Mouse (Mus musculus): ENCODE measurements at regions not wholly inside any gene's neighbourhood (a gene's known extent, or its start where the extent isn't known, plus 50 kb on each side); places are given as distances from the start of the nearest gene placed in this dataset.

DNA sequence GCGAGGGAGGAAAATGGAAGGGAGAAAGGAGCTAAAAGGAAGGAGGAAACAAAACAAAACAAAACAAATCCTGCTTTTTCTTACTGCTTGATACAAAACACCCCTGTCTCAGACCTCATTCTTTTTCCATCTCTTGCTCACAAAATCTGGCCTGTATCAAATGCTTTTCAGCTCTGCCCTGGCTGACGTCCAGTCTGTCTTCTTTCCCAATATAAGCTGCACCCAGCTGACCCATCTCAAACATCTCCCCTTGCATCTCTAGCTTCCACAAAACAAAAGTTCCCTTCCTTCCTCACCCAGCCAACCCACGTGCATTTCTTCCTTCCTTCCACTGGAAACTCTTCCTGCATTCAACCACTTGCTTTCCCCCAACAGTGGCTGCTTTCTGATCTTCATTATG lies 183.1 kb upstream of the Usp25 start:
- DNase-seq (ENCODE audit: low spot score): no peak

DNA sequence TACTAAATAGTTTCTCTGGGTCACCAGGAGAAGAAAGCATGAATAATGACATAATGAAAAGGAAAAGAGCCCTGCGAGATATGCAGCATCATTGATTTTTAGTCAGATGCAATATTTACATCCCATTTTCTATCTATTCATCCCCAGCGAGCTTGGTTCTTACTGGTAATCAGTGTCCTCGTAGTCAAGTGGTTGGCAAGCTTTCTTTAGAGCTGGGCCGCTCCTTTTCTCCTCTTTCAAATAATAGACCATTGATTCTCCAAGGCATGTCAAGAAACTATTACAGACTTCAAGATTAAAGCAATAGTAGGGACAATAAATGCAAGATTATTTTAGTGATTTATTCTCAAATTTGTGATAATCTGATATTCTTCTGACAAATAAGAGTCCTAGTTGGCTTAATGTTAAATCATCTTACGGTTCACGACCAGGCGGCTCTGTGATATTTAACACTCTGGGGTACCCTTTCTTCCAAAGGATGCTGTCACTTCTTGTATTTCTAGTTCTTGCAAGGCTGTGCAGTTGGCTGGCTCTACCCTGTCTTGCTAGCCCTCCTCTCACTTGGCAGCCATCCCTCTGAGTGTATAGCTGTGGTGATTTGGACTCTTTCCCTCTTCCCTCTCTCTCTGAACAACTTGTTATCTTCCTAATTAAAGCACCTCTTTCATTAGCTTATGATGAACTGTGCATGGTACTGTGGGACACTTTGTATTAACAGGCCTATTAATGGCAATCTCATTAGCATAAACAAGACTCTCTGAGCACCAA lies 185.6 kb upstream of the Usp25 start:
- DNase-seq (ENCODE audit: low spot score): no peak

DNA sequence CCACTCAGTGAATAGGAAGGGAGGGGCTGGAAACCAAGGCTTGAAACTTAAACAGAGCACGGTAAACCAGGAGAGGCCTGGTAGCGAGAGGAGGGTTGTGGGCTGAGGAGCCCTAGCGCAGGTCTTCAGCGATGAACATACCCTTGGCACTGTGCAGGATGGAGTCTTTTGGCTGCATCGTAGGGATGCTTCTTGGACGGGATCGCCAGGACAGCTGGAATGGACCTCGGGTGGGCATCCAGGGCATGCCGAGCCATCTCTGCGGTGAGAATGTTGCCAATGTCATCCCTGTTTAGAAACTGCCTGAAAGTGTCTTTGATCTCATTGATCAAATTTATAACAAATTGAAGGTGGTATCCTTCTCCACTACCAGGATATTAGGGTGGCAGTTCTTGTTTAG lies 192.2 kb upstream of the Usp25 start:
- no peak for DNase-seq (ENCODE audit: low spot score)

DNA sequence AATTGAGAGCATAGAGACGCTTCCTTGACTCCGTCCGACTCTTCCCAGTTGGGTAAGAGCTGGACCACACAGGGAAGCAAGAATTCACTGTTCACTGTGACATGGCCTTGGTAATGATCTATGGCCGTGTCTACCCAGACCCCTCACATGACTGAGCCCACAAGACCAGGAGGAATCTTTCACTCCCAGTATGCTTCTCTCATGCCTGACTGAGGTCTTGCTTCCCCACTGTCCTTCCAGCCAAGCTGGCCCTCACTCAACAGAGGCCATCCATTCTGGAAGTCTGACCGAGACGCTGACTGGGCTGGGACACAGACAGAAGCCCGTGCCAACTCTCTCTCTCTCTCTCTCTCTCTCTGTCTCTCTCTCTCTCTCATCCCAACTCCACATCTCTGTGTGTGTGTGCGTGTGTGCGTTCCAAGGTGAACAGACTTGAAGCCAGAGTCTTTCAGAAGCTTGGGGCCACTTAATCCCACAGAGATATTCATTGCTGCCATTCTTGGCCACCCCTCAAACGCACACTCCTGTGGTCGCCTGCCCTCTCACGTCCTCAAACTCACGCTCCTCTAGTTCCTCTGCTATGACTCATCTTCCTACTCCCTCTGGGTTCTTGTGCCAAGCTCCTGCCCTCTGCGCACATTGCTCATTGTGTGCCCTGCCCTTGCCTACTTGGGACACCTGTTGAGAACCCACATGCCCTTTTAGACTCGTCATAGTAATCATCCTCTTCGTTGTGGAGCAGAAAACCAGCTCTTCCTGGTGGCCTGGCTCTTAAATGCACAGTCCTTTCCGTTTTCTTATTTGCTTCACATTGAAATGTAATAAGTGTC lies 197.2 kb upstream of the Usp25 start:
- DNase-seq (ENCODE audit: low spot score): no peak

DNA sequence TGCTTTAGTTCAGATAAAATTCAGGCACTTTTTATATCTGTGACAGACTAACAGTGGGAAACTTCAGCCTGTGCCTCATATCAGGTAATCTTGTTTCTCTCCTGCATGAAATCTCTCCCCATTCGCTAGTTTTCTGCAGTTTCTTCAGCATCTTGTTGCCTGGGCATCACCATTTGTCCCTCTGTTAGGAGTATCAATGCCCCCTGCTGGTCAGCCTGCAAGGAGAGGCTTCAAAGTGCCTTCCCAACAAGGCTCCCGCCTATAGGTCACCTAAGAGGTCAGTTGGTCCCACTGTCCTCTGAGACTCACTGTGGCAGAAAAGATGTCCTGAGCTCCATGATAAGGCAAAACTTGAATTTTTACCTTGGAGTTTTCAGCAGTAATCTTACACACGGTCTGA lies 209.8 kb upstream of the Usp25 start:
- DNase-seq (ENCODE audit: low spot score): peak; percentile 81

DNA sequence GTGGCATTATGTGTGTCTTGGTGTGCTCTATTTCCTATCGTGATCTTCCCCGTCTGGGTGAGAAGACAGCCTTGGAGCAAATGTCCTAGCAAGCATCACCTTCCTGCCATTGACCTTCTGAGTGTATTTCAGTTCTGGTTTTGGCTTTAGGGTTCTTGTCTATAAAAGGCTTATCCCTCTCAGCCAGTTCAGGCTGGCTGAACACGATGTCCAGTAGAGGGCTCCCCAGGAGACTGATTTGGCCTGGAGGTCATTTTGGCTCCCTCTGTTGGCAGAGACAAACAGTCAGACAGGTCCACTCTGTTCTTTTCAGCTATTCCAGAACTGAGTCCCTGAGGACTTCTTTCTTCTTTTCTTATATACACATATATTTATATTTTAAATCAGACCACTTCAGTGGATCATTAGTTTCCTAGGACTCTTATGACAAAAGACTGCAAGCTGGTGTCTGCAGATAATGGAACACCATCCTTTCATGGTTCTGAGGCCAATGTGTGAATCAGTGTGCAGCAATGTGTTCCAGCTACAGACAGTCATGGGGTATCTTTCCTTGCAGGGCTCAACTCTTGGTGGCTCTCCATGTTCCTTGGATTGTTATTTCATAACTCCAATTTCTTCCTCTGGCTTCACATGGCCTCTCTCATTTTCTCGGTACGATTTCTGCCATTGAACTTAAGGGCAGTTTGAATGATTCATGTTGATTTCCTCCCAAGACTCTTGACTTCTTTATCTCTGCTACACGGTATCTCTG lies 226.9 kb upstream of the Usp25 start:
- peak; percentile 61 for DNase-seq (ENCODE audit: low spot score)

DNA sequence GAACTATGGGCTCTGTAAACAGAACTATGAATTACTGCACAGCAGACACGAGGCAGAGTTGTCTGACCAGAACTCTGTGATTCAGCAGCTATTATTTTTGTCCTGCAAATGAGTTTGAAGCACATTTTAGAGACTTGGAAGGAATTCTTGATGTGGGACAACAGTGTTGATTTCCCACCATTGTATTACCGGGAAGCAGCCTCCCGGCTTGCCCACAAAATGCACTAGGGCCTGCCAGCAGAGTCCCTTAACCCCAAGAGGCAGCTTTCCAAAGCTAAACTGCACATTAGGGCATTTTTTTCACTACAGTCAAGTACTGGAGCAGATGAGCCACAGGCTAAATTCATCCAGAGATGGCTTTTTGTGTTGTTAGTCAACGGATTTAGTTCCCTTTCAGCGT lies 230.8 kb upstream of the Usp25 start:
- DNase-seq (ENCODE audit: low spot score): no peak

DNA sequence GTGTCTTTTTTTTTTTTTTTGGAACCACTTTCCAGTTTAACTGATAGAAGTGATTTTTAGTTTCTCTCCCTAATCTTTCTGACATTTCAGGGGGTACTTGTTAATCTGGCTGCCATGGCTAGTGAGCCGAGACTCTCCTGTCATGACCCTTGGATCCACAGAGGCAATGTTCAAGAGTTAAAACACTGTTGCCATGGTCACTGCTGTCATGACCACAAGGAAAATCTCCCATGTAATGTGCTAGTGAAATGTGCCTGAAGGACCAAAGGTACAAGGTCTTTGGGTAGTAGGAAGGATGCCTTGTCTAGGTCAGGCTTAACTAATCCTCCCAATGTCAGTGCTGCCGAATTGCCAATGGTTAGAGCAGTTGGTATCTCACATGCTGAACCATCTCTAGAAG lies 237.7 kb upstream of the Usp25 start:
- peak; percentile 47 for DNase-seq (ENCODE audit: low spot score)

DNA sequence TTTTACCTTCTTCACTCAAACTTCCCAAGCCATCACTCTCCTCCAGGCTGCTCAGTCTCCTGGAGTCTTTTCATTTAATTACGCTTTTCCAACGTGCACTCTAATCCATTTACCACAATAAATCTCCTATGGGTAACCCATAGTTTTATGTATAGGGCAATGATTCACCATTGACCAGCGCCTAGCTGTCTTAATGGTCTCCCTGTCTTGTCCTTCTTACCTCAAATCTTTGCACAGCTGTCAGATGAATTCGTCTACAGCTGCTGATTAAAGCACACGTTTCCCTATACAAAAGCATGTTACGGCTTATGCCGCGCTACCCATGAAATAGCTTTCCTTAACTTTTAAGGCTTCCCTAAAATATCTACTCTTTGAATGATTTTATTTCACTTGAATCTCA lies 239.5 kb upstream of the Usp25 start:
- no peak for DNase-seq (ENCODE audit: low spot score)

DNA sequence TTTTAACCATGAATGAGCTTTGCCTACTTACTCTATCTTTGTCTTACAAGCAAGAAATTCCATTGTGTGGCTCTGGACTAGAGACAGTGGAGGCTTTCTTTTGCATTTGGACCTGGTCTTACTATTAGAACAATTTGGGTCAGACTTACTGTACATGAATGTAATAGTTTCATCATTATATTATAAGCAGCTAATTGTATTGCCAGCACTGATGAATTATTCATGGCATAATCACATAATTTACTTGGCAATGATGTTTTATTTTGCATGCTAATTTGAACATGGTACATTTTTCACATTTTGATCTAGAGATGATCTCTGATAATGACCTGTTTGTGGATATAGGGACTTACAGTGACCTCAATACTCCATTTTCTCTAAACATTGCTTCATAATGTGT lies 240.0 kb upstream of the Usp25 start:
- no peak for DNase-seq (ENCODE audit: low spot score)

DNA sequence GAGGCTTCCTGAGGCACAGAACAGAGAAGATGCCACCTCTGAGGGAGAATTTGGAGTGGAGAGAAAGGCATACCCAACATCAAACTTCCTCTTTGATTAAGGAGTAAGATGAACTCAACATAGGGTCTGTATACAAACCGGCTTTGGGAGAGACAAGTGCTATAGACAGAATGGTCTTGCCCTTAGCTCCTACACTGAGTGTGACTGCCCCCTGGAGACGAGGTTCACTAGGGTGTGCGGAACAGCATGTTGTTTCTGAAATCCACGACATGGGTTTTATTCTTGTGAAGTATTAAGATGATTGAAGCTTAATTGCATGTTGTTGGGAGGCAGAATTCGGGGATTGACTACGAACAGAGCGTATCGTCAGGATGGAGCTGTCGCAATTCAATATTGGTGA lies 244.9 kb upstream of the Usp25 start:
- peak; percentile 30 for DNase-seq (ENCODE audit: low spot score)

DNA sequence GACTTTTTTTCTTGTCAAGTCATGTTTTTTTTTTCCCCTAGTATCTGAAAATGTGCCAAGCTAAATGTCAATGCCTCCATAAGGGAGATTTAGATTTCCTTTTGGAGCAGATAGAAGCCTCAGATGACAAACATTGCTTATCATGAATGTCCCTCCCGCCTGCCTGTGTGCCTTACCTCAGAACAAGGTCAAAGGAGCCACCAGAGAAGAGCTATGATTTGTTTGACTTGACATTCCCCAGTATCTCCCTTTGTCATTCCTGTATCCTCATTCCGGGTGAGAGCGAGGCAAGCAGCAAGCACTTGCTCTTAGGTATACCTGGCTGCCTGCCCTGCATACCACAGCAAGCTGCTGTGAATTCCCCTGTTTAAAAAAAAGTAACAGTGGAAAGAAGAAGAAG lies 246.9 kb upstream of the Usp25 start:
- no peak for DNase-seq (ENCODE audit: low spot score)

DNA sequence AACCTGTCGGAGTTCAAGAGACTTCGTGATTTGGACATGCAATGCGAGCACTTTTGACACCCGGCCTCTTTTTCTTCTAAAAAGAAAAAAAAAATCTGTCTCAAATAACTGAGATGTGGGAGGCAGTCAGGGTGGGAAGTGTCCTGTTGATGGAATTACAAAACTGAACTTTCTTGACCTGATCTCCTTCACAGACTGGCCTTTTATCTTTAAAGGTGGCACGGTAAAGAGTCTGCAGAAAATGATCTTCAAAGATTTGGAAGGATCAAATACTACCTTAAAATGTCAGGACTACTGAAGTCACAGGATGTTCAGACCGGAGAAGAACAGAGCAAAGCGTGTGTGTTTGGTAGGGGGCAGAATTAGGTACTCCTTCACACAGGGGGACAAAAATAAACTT lies 248.0 kb upstream of the Usp25 start:
- DNase-seq (ENCODE audit: low spot score): peak; percentile 71

DNA sequence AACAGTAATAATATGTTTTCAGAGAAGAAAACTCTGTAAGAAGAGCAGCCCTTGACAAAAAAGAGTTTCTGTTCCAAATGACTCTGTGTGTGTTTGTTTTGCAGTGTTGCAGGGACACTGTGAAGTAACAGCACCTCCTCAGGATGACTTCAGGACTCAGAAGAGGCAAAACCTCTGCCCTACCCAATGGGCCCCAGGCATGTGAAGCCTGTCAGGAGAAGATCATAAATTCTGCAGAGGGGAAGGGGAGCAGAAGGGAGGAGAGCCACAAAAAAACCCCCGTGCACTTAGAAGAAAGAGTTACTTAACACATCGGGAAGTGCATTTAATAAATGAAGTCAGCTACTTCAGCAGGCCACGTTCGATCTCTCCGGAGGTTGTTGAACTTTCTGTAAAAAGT lies 248.5 kb upstream of the Usp25 start:
- DNase-seq (ENCODE audit: low spot score): peak; percentile 44

DNA sequence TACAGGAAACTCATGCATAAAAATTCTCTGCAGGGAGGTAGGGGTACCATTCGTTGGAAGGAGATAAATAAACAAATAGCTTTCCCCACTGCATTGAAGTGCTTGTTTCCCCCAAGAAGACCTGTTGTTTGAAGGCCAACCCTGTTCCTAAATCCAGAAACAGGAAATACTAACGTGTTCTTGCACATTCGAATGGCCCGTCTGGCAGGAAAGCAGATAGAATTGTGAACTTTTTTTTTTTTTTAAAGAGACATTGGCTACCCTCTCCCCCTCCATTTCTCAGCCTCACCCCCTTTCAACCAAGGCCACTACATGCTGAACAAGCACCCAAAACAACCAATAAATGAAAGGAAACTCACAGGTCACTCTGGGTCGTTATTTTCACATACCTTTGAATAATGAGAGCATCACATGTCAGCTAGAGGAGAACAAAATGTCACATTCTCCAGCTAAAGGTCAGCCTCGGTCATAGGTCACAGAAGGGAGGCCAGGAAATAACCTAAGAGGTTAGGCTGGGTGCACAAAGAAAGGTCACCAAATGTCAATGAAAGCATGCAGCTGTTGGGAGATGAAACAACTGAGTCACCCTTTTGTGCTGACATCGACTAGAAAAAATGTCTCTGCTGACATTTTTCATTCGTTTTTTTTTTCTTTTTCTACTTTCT lies 250.8 kb upstream of the Usp25 start:
- DNase-seq (ENCODE audit: low spot score): peak; percentile 94

DNA sequence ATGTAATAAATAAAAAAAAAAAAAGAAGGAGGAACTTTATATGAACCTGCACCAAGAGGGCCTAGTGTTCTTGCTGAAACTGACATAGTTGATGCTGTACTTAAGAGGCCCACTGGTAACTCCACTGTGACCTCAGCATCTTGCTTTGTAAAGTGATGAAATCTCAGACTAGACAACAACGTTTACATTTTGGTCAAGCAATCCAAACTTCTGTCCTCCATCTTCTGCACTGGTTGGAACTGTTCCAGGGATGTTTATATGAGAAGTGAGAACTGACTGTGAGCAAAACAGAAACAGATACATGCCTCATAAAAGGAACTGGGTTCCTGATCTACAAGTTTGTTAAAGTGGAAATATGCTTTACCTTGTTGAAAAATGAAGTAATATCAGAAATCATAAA lies 251.7 kb upstream of the Usp25 start:
- no peak for DNase-seq (ENCODE audit: low spot score)

DNA sequence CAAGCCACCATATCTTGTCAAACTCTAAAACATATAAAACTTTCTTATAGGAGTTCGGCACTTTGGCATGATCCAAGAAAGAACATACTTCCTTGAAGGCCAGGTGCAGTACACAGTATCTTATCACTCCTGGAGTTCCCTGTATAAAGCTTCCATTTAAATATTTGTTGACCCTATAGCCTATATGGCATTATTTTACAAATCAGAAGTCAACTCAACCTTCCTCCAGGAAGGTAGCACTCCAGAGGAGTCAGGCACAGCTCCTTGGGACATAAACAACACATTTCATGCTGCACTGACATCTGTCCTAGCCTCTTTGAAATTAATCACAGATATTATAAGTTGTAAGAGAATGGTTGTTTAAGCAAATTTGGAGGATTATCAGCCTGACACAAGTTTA lies 252.5 kb upstream of the Usp25 start:
- no peak for DNase-seq (ENCODE audit: low spot score)

DNA sequence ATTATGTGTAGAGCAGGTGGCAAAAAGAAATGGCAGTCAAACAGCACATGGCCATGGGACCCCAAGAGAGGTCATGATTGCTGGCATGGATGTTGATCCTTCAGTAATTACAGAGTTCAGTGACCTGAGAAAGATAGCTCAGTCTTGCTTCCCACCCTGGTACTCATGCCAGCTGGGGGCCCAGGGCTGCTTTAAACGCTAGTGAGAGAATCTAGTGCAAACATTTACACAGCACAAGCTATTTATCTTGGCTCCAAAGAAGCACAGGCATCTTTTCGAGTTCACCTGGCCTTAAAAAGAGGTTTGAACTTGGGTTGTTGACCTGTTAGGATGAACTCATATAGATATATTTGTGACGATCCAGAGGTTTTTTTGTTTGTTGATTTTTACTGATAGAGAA lies 258.6 kb upstream of the Usp25 start:
- DNase-seq (ENCODE audit: low spot score): no peak

DNA sequence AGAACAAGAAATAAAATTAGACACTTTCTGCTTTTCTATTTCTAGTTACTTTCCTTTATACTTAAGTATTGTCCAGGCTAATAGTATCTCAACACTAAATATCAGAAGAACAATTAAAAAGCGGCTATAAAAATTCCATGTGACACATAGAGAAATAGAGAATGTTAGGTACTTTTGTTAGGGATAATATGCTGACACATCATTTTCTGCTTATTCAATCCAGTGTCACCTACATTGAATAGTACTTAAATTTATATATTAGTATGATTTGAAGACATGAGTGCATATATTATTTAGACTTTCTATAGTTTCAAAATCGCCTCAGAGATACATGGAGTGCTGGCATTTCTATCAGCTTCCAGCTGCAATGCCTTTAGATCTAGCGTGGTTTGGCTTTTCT lies 267.1 kb upstream of the Usp25 start:
- DNase-seq (ENCODE audit: low spot score): no peak

DNA sequence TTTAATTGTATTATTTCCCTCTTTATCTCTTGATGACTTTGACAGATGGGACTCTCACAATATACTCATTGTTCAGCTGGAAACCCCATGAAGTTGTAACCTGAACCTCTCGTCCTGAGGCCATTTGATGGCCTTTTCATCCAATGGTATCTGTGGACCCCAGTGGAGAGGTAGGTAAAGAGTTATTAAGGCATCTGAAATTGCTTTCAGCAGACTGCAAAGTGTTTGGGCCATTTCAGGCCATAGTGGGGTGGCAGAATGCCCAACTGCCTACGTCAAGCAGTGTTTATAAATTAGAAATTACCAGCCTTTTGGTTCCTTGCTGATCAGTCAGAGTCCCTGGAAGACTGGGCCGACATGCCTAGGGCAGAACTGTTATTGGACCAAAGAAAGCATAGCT lies 272.4 kb upstream of the Usp25 start:
- DNase-seq (ENCODE audit: low spot score): peak; percentile 62

DNA sequence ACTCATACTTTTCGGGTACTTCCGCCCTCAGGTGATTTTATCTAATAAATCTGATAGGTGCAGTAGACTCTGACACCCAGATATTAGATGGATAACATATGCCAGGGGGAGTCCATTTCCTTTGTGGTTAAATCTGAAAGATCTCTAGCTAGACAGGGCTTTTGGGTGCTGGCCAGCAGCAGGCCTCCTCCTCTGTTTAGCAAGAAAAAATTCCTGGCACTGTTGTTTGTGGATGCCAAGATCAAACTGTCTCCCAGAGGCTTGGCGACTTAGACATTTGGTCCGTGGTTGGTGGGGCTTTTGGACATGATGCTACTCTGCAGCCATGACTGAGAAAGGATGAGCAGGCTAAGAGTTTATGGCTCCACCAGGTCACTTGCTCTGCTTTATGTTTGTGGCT lies 287.5 kb upstream of the Usp25 start:
- DNase-seq (ENCODE audit: low spot score): no peak

DNA sequence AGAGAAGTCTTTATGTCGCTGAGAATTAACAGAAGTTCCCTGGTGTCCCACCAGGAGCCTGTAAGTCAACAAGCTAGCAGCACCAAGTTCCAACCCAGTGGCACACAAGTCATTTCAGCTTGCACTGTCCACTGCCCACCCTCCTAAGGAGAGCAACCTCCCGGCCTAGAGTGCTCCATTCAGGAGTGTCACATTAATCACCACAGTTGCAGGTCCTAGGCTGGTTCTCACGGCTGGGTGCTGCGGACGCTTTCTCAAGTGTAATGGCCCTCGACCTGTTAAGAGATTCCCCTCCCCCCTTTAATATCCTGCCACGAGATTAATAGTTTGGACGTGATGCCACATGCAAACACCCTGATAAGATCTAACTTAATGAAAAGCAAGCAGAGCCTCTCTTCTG lies 288.2 kb upstream of the Usp25 start:
- DNase-seq (ENCODE audit: low spot score): peak; percentile 31
